ENCODE assay signal across 18 mouse cellular contexts in genomic region chr11:89619955-89620354, GRCm38 (mm10).
DNase-seq lines count a peak whose midpoint lies in the region; ATAC-seq and TF ChIP-seq lines count a peak whose summit lies in the region.
"Had no signal": no experiment of that assay in that cellular context is flagged by ENCODE, and none has a peak within 500 bp of the region (broad histone marks: within the 10 kb centered on the region; RNA-seq: fewer than 3 reads in every experiment).

No protein-coding gene starts in this region.

- H3K4me2 ChIP-seq in kidney, embryonic 16.5 days (replicated peaks; ENCODE audit: low read depth, low read length): no peak overlapping the region
- no peak overlapping the region for H3K4me2 ChIP-seq in midbrain, embryonic 13.5 days (replicated peaks)
- H3K4me2 ChIP-seq: heart, embryonic 15.5 days; intestine, embryonic 15.5 days; liver, embryonic 12.5 days; lung, embryonic 14.5 days; stomach, embryonic 15.5 days had no signal

- H3K4me3 ChIP-seq in kidney, embryonic 16.5 days (ENCODE audit: low read length): no peak overlapping the region
- no peak overlapping the region for H3K4me3 ChIP-seq in ES-E14 (ENCODE audit: insufficient read depth in 1 of 2, low read depth in 1 of 2, low read length in 2 of 2, poor library complexity in 1 of 2, severe bottlenecking in 1 of 2)
- no peak overlapping the region for H3K4me3 ChIP-seq in midbrain, embryonic 13.5 days (replicated peaks)
- H3K4me3 ChIP-seq: embryonic facial prominence, embryonic 10.5 days; heart, embryonic 15.5 days; hindbrain, embryonic 10.5 days; intestine, embryonic 15.5 days; liver, embryonic 12.5 days; stomach, embryonic 15.5 days had no signal

- peak; percentile 48 to 58 for DNase-seq in cerebellum, postnatal 10 days
- DNase-seq in cerebellum, adult 18-20 months: no peak
- DNase-seq in kidney, adult 11 months: peak; percentile 2
- DNase-seq in ES-E14 (ENCODE audit: low read depth, low spot score): peak; percentile 28
- DNase-seq in heart, postnatal 36 days: no peak
- no peak for DNase-seq in right cerebral cortex, adult 2 months (ENCODE audit: low spot score in 2 of 2)
- DNase-seq: heart, adult 18-20 months; lung, embryonic 14.5 days; lung, postnatal 4 days; thymus, adult 2 months had no signal

- in situ Hi-C loops in ES-E14 (cut with MboI; ENCODE audit: low sequenced_read_pairs in 2 of 2, unreplicated experiment in 2 of 2): no loop called here

- intact Hi-C loops in heart, postnatal 36 days (cut with DNase I): no loop called here

- no peak overlapping the region for H3K9ac ChIP-seq in kidney, embryonic 16.5 days (replicated peaks; ENCODE audit: low read length)
- no peak overlapping the region for H3K9ac ChIP-seq in ES-E14 (ENCODE audit: insufficient read depth, low read depth, low read length, poor library complexity, severe bottlenecking)
- no peak overlapping the region for H3K9ac ChIP-seq in midbrain, embryonic 13.5 days (replicated peaks)
- H3K9ac ChIP-seq: heart, embryonic 15.5 days; intestine, embryonic 15.5 days; liver, embryonic 12.5 days; lung, embryonic 14.5 days; stomach, embryonic 15.5 days had no signal

- H3K27ac ChIP-seq in kidney, embryonic 16.5 days (ENCODE audit: low read length): no peak overlapping the region
- no peak overlapping the region for H3K27ac ChIP-seq in ES-E14 (ENCODE audit: insufficient read depth, low read depth, low read length, poor library complexity, severe bottlenecking)
- no peak overlapping the region for H3K27ac ChIP-seq in midbrain, embryonic 13.5 days
- H3K27ac ChIP-seq: embryonic facial prominence, embryonic 10.5 days; heart, embryonic 15.5 days; hindbrain, embryonic 10.5 days; intestine, embryonic 15.5 days; liver, embryonic 12.5 days; stomach, embryonic 15.5 days had no signal

- no peaks in the 10 kb centered on the region for H3K4me1 ChIP-seq in kidney, embryonic 16.5 days (ENCODE audit: insufficient read depth, low read length)
- no peaks in the 10 kb centered on the region for H3K4me1 ChIP-seq in ES-E14 (ENCODE audit: control insufficient read depth in 2 of 2, insufficient read depth in 2 of 2, low read length in 2 of 2, poor library complexity in 1 of 2)
- H3K4me1 ChIP-seq in midbrain, embryonic 13.5 days (replicated peaks): peaks cover 31% of the 10 kb centered on the region
- H3K4me1 ChIP-seq: heart, embryonic 15.5 days; intestine, embryonic 15.5 days; liver, embryonic 12.5 days; stomach, embryonic 15.5 days had no signal

- H3K27me3 ChIP-seq in kidney, embryonic 16.5 days (ENCODE audit: insufficient read depth, low read length): no peaks in the 10 kb centered on the region
- no peaks in the 10 kb centered on the region for H3K27me3 ChIP-seq in midbrain, embryonic 13.5 days
- H3K27me3 ChIP-seq: heart, embryonic 15.5 days; intestine, embryonic 15.5 days; liver, embryonic 12.5 days; stomach, embryonic 15.5 days had no signal

- no peaks in the 10 kb centered on the region for H3K9me3 ChIP-seq in kidney, embryonic 16.5 days (ENCODE audit: low read length)
- H3K9me3 ChIP-seq in ES-E14 (ENCODE audit: control insufficient read depth, insufficient read depth, low read depth, low read length): no peaks in the 10 kb centered on the region
- no peaks in the 10 kb centered on the region for H3K9me3 ChIP-seq in midbrain, embryonic 13.5 days
- H3K9me3 ChIP-seq: embryonic facial prominence, embryonic 10.5 days; heart, embryonic 15.5 days; hindbrain, embryonic 10.5 days; intestine, embryonic 15.5 days; liver, embryonic 12.5 days; stomach, embryonic 15.5 days had no signal

- no peak for ATAC-seq in kidney, embryonic 16.5 days (ENCODE audit: low FRiP score, low TSS enrichment)
- peak; percentile 45 for ATAC-seq in midbrain, embryonic 13.5 days
- ATAC-seq: intestine, embryonic 15.5 days; liver, embryonic 12.5 days had no signal

- H3K36me3 ChIP-seq in kidney, embryonic 16.5 days (ENCODE audit: insufficient read depth, low read length): no peaks in the 10 kb centered on the region
- no peaks in the 10 kb centered on the region for H3K36me3 ChIP-seq in ES-E14 (ENCODE audit: control insufficient read depth, insufficient read depth, low read length, poor library complexity, severe bottlenecking)
- H3K36me3 ChIP-seq in midbrain, embryonic 13.5 days: no peaks in the 10 kb centered on the region
- H3K36me3 ChIP-seq: embryonic facial prominence, embryonic 10.5 days; heart, embryonic 15.5 days; hindbrain, embryonic 10.5 days; intestine, embryonic 15.5 days; liver, embryonic 12.5 days; stomach, embryonic 15.5 days had no signal

TF ChIP-seq in ES-E14, 5 proteins besides CTCF, POLR2A, EP300 and RAD21:
- TF ChIP-seq HCFC1 (IDR thresholded peaks at IDR 0.05; ENCODE audit: borderline replicate concordance, insufficient read depth, low read length): no peak
- TF ChIP-seq MAFK (IDR thresholded peaks at IDR 0.05; ENCODE audit: insufficient read depth, low read depth, low read length): no peak
- TF ChIP-seq CHD2 (IDR thresholded peaks at IDR 0.05; ENCODE audit: low read depth, low read length): no peak
- TF ChIP-seq ZNF384 (IDR thresholded peaks at IDR 0.05; ENCODE audit: low read depth, low read length): no peak
- no peak for TF ChIP-seq ZC3H11A (IDR thresholded peaks at IDR 0.05; ENCODE audit: borderline replicate concordance, low read depth, low read length)

Comparison
In these comparisons a context has a peak if more than half of its experiments do, and no peak if none do; other contexts are left out.
1. DNase-seq: peak in cerebellum, postnatal 10 days (2 of 2), kidney, adult 11 months (single experiment) and ES-E14 (single experiment); none in cerebellum, adult 18-20 months (0 of 2), heart, postnatal 36 days (0 of 2) and right cerebral cortex, adult 2 months (0 of 2).